Mouse (Mus musculus): ENCODE results near the gene Gm20937. TPM values are rescaled to one million over a fixed set of nuclear protein-coding genes. Genes with fewer than 3 reads are reported as not detected.
"Not testable (repeated sequence)": the region's sequence is repeated elsewhere in the genome, so short reads cannot be mapped to it uniquely, and the experiment has no call there.

Gene Gm20937
- polyA plus RNA-seq (2016; fragmentation: Nextera tagmentation; extraction: Ambion mirVana), result not detected in 2 replicates

GRCm38 (mm10) chrY:68294798-68295197, at the start of gene Gm20937:
Gene Gm20937, minus strand, starts transcription at chrY:68294898.
- H3K27ac ChIP-seq (replicated peaks); DNase-seq (ENCODE audit: low spot score); H3K4me1 ChIP-seq; H3K9me3 ChIP-seq; H3K27me3 ChIP-seq (replicated peaks; ENCODE audit: low read depth, poor library complexity, severe bottlenecking); H3K4me3 ChIP-seq; H3K36me3 ChIP-seq (replicated peaks): not testable (repeated sequence)
- no CpG with 5 or more reads among the region's 6 CpGs for WGBS

Other genes with a start within 250 kb of the Gm20937 start
- not detected in 2 replicates for gene Gm20816, start 243.1 kb upstream of the Gm20937 start, polyA plus RNA-seq (2016; fragmentation: Nextera tagmentation; extraction: Ambion mirVana)

Measured in embryonic facial prominence, embryonic 10.5 days (tissue).